Mouse (Mus musculus): ENCODE data around the gene Echdc3. TPM values are rescaled to one million over a fixed set of nuclear protein-coding genes. Genes with fewer than 3 reads are reported as not detected.
A peak's percentile ranks its signal among the peaks of the same experiment; 100 is the strongest.

Gene Echdc3
- polyA plus RNA-seq, 1 experiment from 2014 or later, result 2.5 TPM

GRCm38 (mm10) chr2:6240072-6240471, 27.2 kb upstream of the Echdc3 start:
- H3K36me3 ChIP-seq, result no peaks in the 10 kb centered on the region
- no peaks in the 10 kb centered on the region for H3K27me3 ChIP-seq (ENCODE audit: low read depth, poor library complexity, severe bottlenecking)
- peaks cover 20% of the 10 kb centered on the region for H3K4me1 ChIP-seq
- H3K27ac ChIP-seq (replicated peaks), result no peak overlapping the region
- WGBS, result 65% methylated on average over 1 of the region's 1 CpGs
- no peak for DNase-seq (ENCODE audit: low spot score)
- H3K4me3 ChIP-seq, result no peak overlapping the region
- H3K9me3 ChIP-seq (replicated peaks), result no peaks in the 10 kb centered on the region

GRCm38 (mm10) chr2:6239333-6239732, 26.5 kb upstream of the Echdc3 start:
- WGBS, result 81% methylated on average over 4 of the region's 4 CpGs
- H3K36me3 ChIP-seq, result no peaks in the 10 kb centered on the region
- no peaks in the 10 kb centered on the region for H3K27me3 ChIP-seq (ENCODE audit: low read depth, poor library complexity, severe bottlenecking)
- no peak for DNase-seq (ENCODE audit: low spot score)
- no peak overlapping the region for H3K27ac ChIP-seq (replicated peaks)
- H3K9me3 ChIP-seq (replicated peaks), result no peaks in the 10 kb centered on the region
- no peak overlapping the region for H3K4me3 ChIP-seq
- peaks cover 25% of the 10 kb centered on the region for H3K4me1 ChIP-seq

DNA sequence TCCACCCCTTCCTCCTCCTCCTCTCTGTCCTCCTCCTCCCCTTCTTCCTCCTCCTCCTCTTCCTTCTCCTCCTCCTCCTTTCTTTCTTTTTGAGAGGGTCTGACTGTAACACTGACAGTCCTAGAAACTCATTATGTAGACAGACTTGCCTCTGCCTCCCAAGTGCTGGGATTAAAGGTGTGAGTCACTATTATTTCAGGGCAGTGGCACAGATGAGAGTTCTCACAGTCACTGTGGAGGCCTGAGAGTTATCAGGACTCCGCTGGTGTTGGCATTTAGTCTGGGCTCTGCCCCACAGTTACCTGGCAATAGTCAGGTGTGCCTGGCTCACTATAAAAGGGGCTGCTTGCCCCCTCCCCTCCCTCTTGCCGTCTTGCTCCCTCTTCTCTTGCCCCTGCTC, 25.8 kb upstream of the Echdc3 start:
- DNase-seq (ENCODE audit: low spot score), result no peak
- Histone ChIP-seq H3K27me3 (ENCODE audit: low read depth, poor library complexity, severe bottlenecking) (no peaks in the 10 kb centered on the region), H3K27ac (replicated peaks) (no peak overlapping the region), H3K36me3 (no peaks in the 10 kb centered on the region), H3K9me3 (replicated peaks) (no peaks in the 10 kb centered on the region), H3K4me3 (no peak overlapping the region), H3K4me1 (peaks cover 25% of the 10 kb centered on the region)
- WGBS, result 58% methylated on average over 2 of the region's 2 CpGs

- 51% methylated on average over 4 of the region's 4 CpGs for WGBS
- Histone ChIP-seq H3K27me3 (ENCODE audit: low read depth, poor library complexity, severe bottlenecking) (no peaks in the 10 kb centered on the region), H3K36me3 (no peaks in the 10 kb centered on the region), H3K4me1 (peaks cover 27% of the 10 kb centered on the region), H3K9me3 (replicated peaks) (no peaks in the 10 kb centered on the region), H3K27ac (replicated peaks) (0 out of 2 replicates have a peak overlapping the region, but pooled peaks have one; percentile 35), H3K4me3 (no peak overlapping the region)
- no peak for DNase-seq (ENCODE audit: low spot score)
These were observed 25.4 kb upstream of the Echdc3 start for GRCm38 (mm10) chr2:6238244-6238643.

GRCm38 (mm10) chr2:6233353-6233752, 20.5 kb upstream of the Echdc3 start:
- no peak for DNase-seq (ENCODE audit: low spot score)
- Histone ChIP-seq H3K36me3 (no peaks in the 10 kb centered on the region), H3K9me3 (replicated peaks) (no peaks in the 10 kb centered on the region), H3K27me3 (ENCODE audit: low read depth, poor library complexity, severe bottlenecking) (no peaks in the 10 kb centered on the region), H3K4me3 (no peak overlapping the region), H3K27ac (replicated peaks) (no peak overlapping the region), H3K4me1 (peaks cover 19% of the 10 kb centered on the region)
- 79% methylated on average over 6 of the region's 6 CpGs for WGBS

DNA sequence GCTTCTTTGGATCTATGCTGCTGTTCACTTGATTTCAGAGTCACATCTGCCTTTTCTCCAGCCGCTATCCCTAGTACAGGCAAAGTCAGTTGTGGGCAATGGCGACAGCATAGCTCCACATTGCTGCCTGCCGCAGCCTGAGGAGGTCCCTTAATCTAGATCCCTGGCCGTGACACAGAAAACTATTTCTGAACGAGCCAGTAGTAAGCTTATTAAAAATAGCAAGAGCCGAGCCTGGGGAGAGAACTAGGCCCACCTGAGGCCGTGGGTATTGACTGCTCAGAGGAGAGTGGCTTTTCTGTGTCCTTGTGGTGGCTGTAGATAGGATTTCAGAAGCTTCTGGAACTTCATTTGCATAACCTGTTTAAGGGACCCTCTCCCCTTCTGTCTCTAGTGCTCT, 19.9 kb upstream of the Echdc3 start:
- Histone ChIP-seq H3K4me3 (no peak overlapping the region), H3K9me3 (replicated peaks) (no peaks in the 10 kb centered on the region), H3K27ac (replicated peaks) (no peak overlapping the region), H3K4me1 (peaks cover 13% of the 10 kb centered on the region), H3K27me3 (ENCODE audit: low read depth, poor library complexity, severe bottlenecking) (no peaks in the 10 kb centered on the region), H3K36me3 (no peaks in the 10 kb centered on the region)
- DNase-seq (ENCODE audit: low spot score), result no peak
- WGBS, result 86% methylated on average over 7 of the region's 7 CpGs

GRCm38 (mm10) chr2:6230865-6231264, 18.0 kb upstream of the Echdc3 start:
- H3K27me3 ChIP-seq (ENCODE audit: low read depth, poor library complexity, severe bottlenecking), result no peaks in the 10 kb centered on the region
- no peak overlapping the region for H3K27ac ChIP-seq (replicated peaks)
- H3K36me3 ChIP-seq, result no peaks in the 10 kb centered on the region
- WGBS, result 84% methylated on average over 6 of the region's 6 CpGs
- peaks cover 18% of the 10 kb centered on the region for H3K4me1 ChIP-seq
- no peak for DNase-seq (ENCODE audit: low spot score)
- no peaks in the 10 kb centered on the region for H3K9me3 ChIP-seq (replicated peaks)
- H3K4me3 ChIP-seq, result no peak overlapping the region

DNA sequence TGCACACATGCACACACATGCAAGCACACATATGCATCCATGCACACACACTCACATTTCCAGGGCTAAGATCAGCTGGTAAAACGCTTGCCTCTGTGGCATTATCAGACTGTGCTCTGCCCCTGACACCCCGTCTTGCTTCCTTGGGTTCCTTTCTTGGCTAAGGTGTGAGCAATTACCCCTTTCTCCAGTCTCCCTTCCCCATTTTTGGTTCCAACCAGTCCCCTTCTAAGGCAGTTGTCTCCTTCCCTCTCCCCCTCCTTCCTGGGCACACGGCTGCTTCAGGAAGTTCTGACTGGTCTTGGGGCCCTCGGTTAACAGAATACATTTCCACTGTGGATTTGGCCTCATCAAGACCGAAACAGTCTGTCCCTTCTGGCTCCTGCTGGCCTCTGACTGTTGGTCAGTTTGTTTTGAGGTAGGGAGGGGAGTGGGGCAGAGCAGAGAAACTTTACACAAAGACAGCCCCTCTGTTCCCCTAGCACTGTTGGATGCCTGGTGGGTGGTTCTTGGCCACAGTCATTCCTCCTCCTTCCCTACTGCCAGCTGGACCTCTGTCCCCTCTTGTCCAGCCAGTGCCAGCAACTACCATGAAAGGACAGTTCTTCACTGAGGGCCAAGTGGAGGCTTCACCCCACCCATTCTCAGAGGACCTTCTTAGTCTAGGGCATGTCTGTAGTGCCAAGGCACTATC, 16.9 kb upstream of the Echdc3 start:
- H3K36me3 ChIP-seq, result no peaks in the 10 kb centered on the region
- no peak overlapping the region for H3K4me3 ChIP-seq
- H3K9me3 ChIP-seq (replicated peaks), result peaks cover 5% of the 10 kb centered on the region
- H3K4me1 ChIP-seq, result peaks cover 12% of the 10 kb centered on the region
- DNase-seq (ENCODE audit: low spot score), result no peak
- WGBS, result 75% methylated on average over 5 of the region's 5 CpGs
- H3K27me3 ChIP-seq (ENCODE audit: low read depth, poor library complexity, severe bottlenecking), result no peaks in the 10 kb centered on the region
- H3K27ac ChIP-seq (replicated peaks), result no peak overlapping the region

- Histone ChIP-seq H3K27ac (replicated peaks) (no peak overlapping the region), H3K36me3 (no peaks in the 10 kb centered on the region), H3K9me3 (replicated peaks) (peaks cover 9% of the 10 kb centered on the region), H3K27me3 (ENCODE audit: low read depth, poor library complexity, severe bottlenecking) (no peaks in the 10 kb centered on the region), H3K4me3 (no peak overlapping the region), H3K4me1 (peaks cover 8% of the 10 kb centered on the region; the same call in 1 of the 2 replicates)
- DNase-seq (ENCODE audit: low spot score), result no peak
- WGBS, result 88% methylated on average over 7 of the region's 7 CpGs
These were observed 14.2 kb upstream of the Echdc3 start for GRCm38 (mm10) chr2:6227059-6227445.

- Histone ChIP-seq H3K27ac (replicated peaks) (peak overlapping the region; percentile 28; the same call in 1 of the 2 replicates), H3K36me3 (no peaks in the 10 kb centered on the region), H3K4me3 (no peak overlapping the region), H3K4me1 (peaks cover 8% of the 10 kb centered on the region; the same call in 1 of the 2 replicates), H3K27me3 (ENCODE audit: low read depth, poor library complexity, severe bottlenecking) (no peaks in the 10 kb centered on the region), H3K9me3 (replicated peaks) (peaks cover 9% of the 10 kb centered on the region)
- 83% methylated on average over 10 of the region's 10 CpGs for WGBS
- no peak for DNase-seq (ENCODE audit: low spot score)
These were observed 13.7 kb upstream of the Echdc3 start for GRCm38 (mm10) chr2:6226361-6227058.

DNA sequence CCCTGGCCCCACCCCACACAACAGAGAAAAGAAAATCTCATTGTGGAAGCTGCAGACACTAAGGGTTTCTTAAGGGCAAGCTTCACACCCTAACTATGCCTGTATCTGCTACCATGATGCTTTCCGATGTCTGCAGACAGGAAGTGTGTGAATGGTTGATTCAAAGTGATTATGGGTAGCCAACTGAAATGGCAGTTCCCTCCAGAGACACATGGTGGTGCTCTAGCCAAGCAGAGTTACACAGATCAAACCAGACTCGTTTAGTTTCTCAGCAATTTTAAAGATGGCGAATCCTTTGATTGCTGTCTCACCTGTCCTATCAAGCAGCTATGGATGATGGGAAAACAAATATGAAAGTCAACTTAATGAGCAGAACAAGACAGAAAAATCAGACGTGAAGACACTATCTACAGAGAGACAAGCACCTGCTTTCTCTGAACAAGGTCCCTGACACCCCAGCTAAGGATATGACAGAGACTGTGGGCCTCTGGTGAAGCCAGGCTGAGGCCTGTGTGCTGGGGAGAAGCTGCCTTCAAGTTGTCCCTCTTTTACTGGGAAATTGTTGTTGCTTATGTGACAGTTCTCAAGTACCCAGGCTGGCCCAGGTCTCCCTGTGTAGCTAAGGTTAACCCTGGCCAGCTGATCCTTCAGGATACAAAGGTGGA, 7.4 kb upstream of the Echdc3 start:
- 25% methylated on average over 4 of the region's 4 CpGs for WGBS
- no peaks in the 10 kb centered on the region for H3K27me3 ChIP-seq (ENCODE audit: low read depth, poor library complexity, severe bottlenecking)
- H3K9me3 ChIP-seq (replicated peaks), result peaks cover 9% of the 10 kb centered on the region
- no peak overlapping the region for H3K4me3 ChIP-seq
- DNase-seq (ENCODE audit: low spot score), result peak; percentile 59
- no peaks in the 10 kb centered on the region for H3K36me3 ChIP-seq
- no peaks in the 10 kb centered on the region; the same call in 1 of the 2 replicates for H3K4me1 ChIP-seq
- peak overlapping the region; percentile 53 for H3K27ac ChIP-seq (replicated peaks)

- H3K36me3 ChIP-seq, result no peaks in the 10 kb centered on the region
- H3K4me3 ChIP-seq, result peak overlapping the region; percentile 58
- no peaks in the 10 kb centered on the region; the same call in 1 of the 2 replicates for H3K27me3 ChIP-seq (ENCODE audit: low read depth, poor library complexity, severe bottlenecking)
- DNase-seq (ENCODE audit: low spot score), result no peak
- 39% methylated on average over 9 of the region's 9 CpGs for WGBS
- H3K9me3 ChIP-seq (replicated peaks), result no peaks in the 10 kb centered on the region
- peak overlapping the region; percentile 88 for H3K27ac ChIP-seq (replicated peaks)
- peaks cover 23% of the 10 kb centered on the region for H3K4me1 ChIP-seq
These were observed 508 bp downstream of the Echdc3 start for GRCm38 (mm10) chr2:6212327-6212723.

DNA sequence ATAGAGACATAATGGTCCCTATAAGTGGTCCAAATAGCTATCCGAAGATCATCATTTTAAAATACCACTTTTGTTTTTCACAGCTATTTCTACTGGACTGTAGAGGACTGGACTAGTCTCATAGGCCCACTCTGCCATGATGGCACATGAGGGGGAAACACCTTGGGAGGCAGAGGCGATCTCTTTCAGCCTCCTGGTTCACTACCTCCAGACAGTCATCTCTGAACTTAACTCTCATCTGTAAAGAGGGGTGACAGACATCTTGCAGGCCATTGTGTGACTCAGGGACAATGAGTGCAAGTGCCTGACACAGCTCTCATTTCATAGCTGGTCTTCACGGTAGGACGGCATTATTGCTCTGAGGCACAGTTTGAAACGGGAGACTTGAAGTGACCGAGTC, 2.0 kb downstream of the Echdc3 start:
- no peak overlapping the region for H3K27ac ChIP-seq (replicated peaks)
- H3K27me3 ChIP-seq (ENCODE audit: low read depth, poor library complexity, severe bottlenecking), result no peaks in the 10 kb centered on the region; the same call in 1 of the 2 replicates
- DNase-seq (ENCODE audit: low spot score), result no peak
- H3K4me3 ChIP-seq, result no peak overlapping the region
- WGBS, result 88% methylated on average over 6 of the region's 6 CpGs
- H3K4me1 ChIP-seq, result peaks cover 23% of the 10 kb centered on the region
- H3K9me3 ChIP-seq (replicated peaks), result no peaks in the 10 kb centered on the region
- no peaks in the 10 kb centered on the region for H3K36me3 ChIP-seq

Data from midbrain, embryonic 10.5 days (tissue).